8 mouse cellular contexts compared by ENCODE assay signal in genomic region chr12:112720890-112721423, GRCm38 (mm10). TPM values are rescaled to one million over a fixed set of nuclear protein-coding genes. Genes with fewer than 3 reads are reported as not detected.
DNase-seq lines count a peak whose midpoint lies in the region; ATAC-seq and TF ChIP-seq lines count a peak whose summit lies in the region.

No protein-coding gene starts in this region.

- TF ChIP-seq CTCF in E14TG2a.4 (conservative IDR thresholded peaks at IDR 0.05; ENCODE audit: low read length) = no peak
- TF ChIP-seq CTCF in liver, embryonic 14.5 days (IDR thresholded peaks at IDR 0.05; ENCODE audit: low read depth) = no peak

- H3K9me3 ChIP-seq in E14TG2a.4 (ENCODE audit: low read length) = no peaks in the 10 kb centered on the region
- H3K9me3 ChIP-seq in hindbrain, embryonic 10.5 days = no peaks in the 10 kb centered on the region
- no peaks in the 10 kb centered on the region for H3K9me3 ChIP-seq in liver, embryonic 14.5 days (ENCODE audit: control insufficient read depth, low read length)

- DNase-seq in adrenal gland, adult 2 months = peak; percentile 70
- no peak for DNase-seq in adrenal gland, postnatal 4 days (ENCODE audit: low spot score in 2 of 2)
- DNase-seq in hindbrain, embryonic 10.5 days (ENCODE audit: low spot score) = no peak
- DNase-seq in liver, embryonic 14.5 days (ENCODE audit: low read depth in 3 of 3, low spot score in 3 of 3) = no peak
- no peak for DNase-seq in right cerebral cortex, postnatal 4 days
- DNase-seq in frontal cortex, postnatal 25 days (ENCODE audit: low spot score in 2 of 2) = no peak
- DNase-seq in thymus, adult 18-20 months = no peak

- peaks cover 14% of the 10 kb centered on the region for H3K36me3 ChIP-seq in E14TG2a.4 (ENCODE audit: insufficient read depth, low read length)
- H3K36me3 ChIP-seq in hindbrain, embryonic 10.5 days = no peaks in the 10 kb centered on the region
- H3K36me3 ChIP-seq in liver, embryonic 14.5 days (replicated peaks; ENCODE audit: control insufficient read depth, insufficient read depth, low read depth) = no peaks in the 10 kb centered on the region

- H3K4me2 ChIP-seq in liver, embryonic 14.5 days (ENCODE audit: low read depth) = peak overlapping the region; percentile 62

- ATAC-seq in liver, embryonic 14.5 days (ENCODE audit: insufficient read depth) = no peak

- H3K27me3 ChIP-seq in E14TG2a.4 (ENCODE audit: insufficient read depth, low read length) = peaks cover 22% of the 10 kb centered on the region
- peaks cover 52% of the 10 kb centered on the region for H3K27me3 ChIP-seq in hindbrain, embryonic 10.5 days (ENCODE audit: insufficient read depth, poor library complexity, severe bottlenecking)
- H3K27me3 ChIP-seq in liver, embryonic 14.5 days (ENCODE audit: control insufficient read depth, insufficient read depth, low read length) = peaks cover 30% of the 10 kb centered on the region

- WGBS in hindbrain, embryonic 10.5 days = 34% methylated on average over 12 of the region's 12 CpGs
- WGBS in liver, embryonic 14.5 days (ENCODE audit: insufficient replicate concordance) = 48% methylated on average over 12 of the region's 12 CpGs

- peak overlapping the region; percentile 13; the same call in 1 of the 2 replicates for H3K9ac ChIP-seq in liver, embryonic 14.5 days (replicated peaks)

- peak overlapping the region; percentile 93 for H3K4me3 ChIP-seq in E14TG2a.4 (replicated peaks; ENCODE audit: low read length)
- H3K4me3 ChIP-seq in hindbrain, embryonic 10.5 days = peak overlapping the region; percentile 87
- peak overlapping the region; percentile 48 to 61 for H3K4me3 ChIP-seq in liver, embryonic 14.5 days (ENCODE audit: insufficient read depth in 1 of 2, low read depth in 2 of 2, low read length in 2 of 2)

- peaks cover 65% of the 10 kb centered on the region for H3K4me1 ChIP-seq in E14TG2a.4 (replicated peaks; ENCODE audit: low read depth, low read length)
- peaks cover 29% of the 10 kb centered on the region for H3K4me1 ChIP-seq in hindbrain, embryonic 10.5 days (replicated peaks)
- no peaks in the 10 kb centered on the region; a peak in 1 of 4 replicates for H3K4me1 ChIP-seq in liver, embryonic 14.5 days (replicated peaks; ENCODE audit: control insufficient read depth in 2 of 2, insufficient read depth in 2 of 2, low read length in 1 of 2)

- peak overlapping the region; percentile 84; the same call in 1 of the 2 replicates for H3K27ac ChIP-seq in hindbrain, embryonic 10.5 days
- no peak overlapping the region for H3K27ac ChIP-seq in liver, embryonic 14.5 days

- TF ChIP-seq EP300 in liver, embryonic 14.5 days (IDR thresholded peaks at IDR 0.05; ENCODE audit: low read depth) = no peak

RNA-seq across cellular contexts. Expression of gene Cep170b, which starts 0.7 kb away (rescaled TPM):
- 10 to 100 TPM; 48.8 to 52.1 TPM for total RNA-seq in adrenal gland, adult 2 months (2021)
- polyA plus RNA-seq in adrenal gland, adult 2 months (2012; rRNA removed) = 49.0 and 52.5 TPM in 2 replicates
- total RNA-seq in adrenal gland, postnatal 4 days (2021) = 10 to 100 TPM; 49.2 to 56.6 TPM
- 6.7 and 8.7 TPM in 2 replicates for polyA plus RNA-seq in hindbrain, embryonic 10.5 days (2016; fragmentation: Nextera tagmentation; extraction: Ambion mirVana)
- polyA plus RNA-seq in liver, embryonic 14.5 days (2012; rRNA removed) = 3.4 and 4.2 TPM in 2 replicates
- 1.9 and 2.6 TPM in 2 replicates for polyA plus RNA-seq in liver, embryonic 14.5 days (2014; fragmentation: Nextera tagmentation; extraction: Ambion mirVana)

RNA-seq across cellular contexts. Expression of gene Pld4, which starts 39.5 kb away (rescaled TPM):
- 10 to 100 TPM; 10.1 to 13.0 TPM for total RNA-seq in adrenal gland, adult 2 months (2021)
- 28.0 and 29.5 TPM in 2 replicates for polyA plus RNA-seq in adrenal gland, adult 2 months (2012; rRNA removed)
- 10 to 100 TPM; 11.8 to 15.2 TPM for total RNA-seq in adrenal gland, postnatal 4 days (2021)
- polyA plus RNA-seq in hindbrain, embryonic 10.5 days (2016; fragmentation: Nextera tagmentation; extraction: Ambion mirVana) = 5.2 and 5.7 TPM in 2 replicates
- 13.3 and 14.3 TPM in 2 replicates for polyA plus RNA-seq in liver, embryonic 14.5 days (2012; rRNA removed)
- 12.5 and 14.7 TPM in 2 replicates for polyA plus RNA-seq in liver, embryonic 14.5 days (2014; fragmentation: Nextera tagmentation; extraction: Ambion mirVana)

RNA-seq across cellular contexts. Expression of gene Zbtb42, which starts 42.3 kb away (rescaled TPM):
- 10 to 100 TPM in 1 of 2 experiments, 1 to 10 TPM in 1; 5.5 to 15.8 TPM for total RNA-seq in adrenal gland, adult 2 months (2021)
- polyA plus RNA-seq in adrenal gland, adult 2 months (2012; rRNA removed) = 25.5 and 32.6 TPM in 2 replicates
- total RNA-seq in adrenal gland, postnatal 4 days (2021) = 1 to 10 TPM; 6.4 to 6.8 TPM
- 7.1 and 10.9 TPM in 2 replicates for polyA plus RNA-seq in hindbrain, embryonic 10.5 days (2016; fragmentation: Nextera tagmentation; extraction: Ambion mirVana)
- 0.69 and 0.74 TPM in 2 replicates for polyA plus RNA-seq in liver, embryonic 14.5 days (2012; rRNA removed)
- polyA plus RNA-seq in liver, embryonic 14.5 days (2014; fragmentation: Nextera tagmentation; extraction: Ambion mirVana) = 0.64 and 1.1 TPM in 2 replicates

RNA-seq across cellular contexts. Expression of gene Akt1, which starts 46.3 kb away (rescaled TPM):
- total RNA-seq in adrenal gland, adult 2 months (2021) = 100 to 1,000 TPM; 267 to 369 TPM
- 291 and 463 TPM in 2 replicates for polyA plus RNA-seq in adrenal gland, adult 2 months (2012; rRNA removed)
- total RNA-seq in adrenal gland, postnatal 4 days (2021) = 100 to 1,000 TPM; 334 to 351 TPM
- 50.9 and 56.8 TPM in 2 replicates for polyA plus RNA-seq in hindbrain, embryonic 10.5 days (2016; fragmentation: Nextera tagmentation; extraction: Ambion mirVana)
- 33.6 and 41.2 TPM in 2 replicates for polyA plus RNA-seq in liver, embryonic 14.5 days (2012; rRNA removed)
- 9.9 and 17.2 TPM in 2 replicates for polyA plus RNA-seq in liver, embryonic 14.5 days (2014; fragmentation: Nextera tagmentation; extraction: Ambion mirVana)
